Mouse (Mus musculus) ES-Bruce4 (cell line): ENCODE measurements around the gene Ubac2. TPM values are rescaled to one million over a fixed set of nuclear protein-coding genes. Genes with fewer than 3 reads are reported as not detected.

Experiments
- H3K27ac ChIP-seq: 2 replicates; pipeline ENCODE4 v1.5.1; 2012; ENCODE audit warnings: low read length, inconsistent platforms; ENCODE audit not compliant: insufficient read depth
- H3K27me3 ChIP-seq: 2 replicates; pipeline ENCODE4 v1.6.1; 2012; ENCODE audit warnings: mild to moderate bottlenecking, low read length, inconsistent platforms; ENCODE audit not compliant: control insufficient read depth, poor library complexity, insufficient read depth, severe bottlenecking
- H3K36me3 ChIP-seq: 2 replicates; pipeline ENCODE4 v1.6.1; 2012; ENCODE audit warnings: inconsistent platforms, mild to moderate bottlenecking, low read length, moderate library complexity; ENCODE audit not compliant: control insufficient read depth, poor library complexity, insufficient read depth, severe bottlenecking
- H3K4me1 ChIP-seq: one replicate; pipeline ENCODE4 v1.8.1; 2011; ENCODE audit warnings: low read length; ENCODE audit not compliant: control insufficient read depth, insufficient read depth
- H3K4me3 ChIP-seq: 2 replicates; pipeline ENCODE4 v1.5.1; 2011; ENCODE audit warnings: low read depth, mild to moderate bottlenecking, low read length
- H3K9ac ChIP-seq: 2 replicates; pipeline ENCODE4 v1.6.1; 2012; ENCODE audit warnings: low read depth, mild to moderate bottlenecking, inconsistent platforms; ENCODE audit not compliant: poor library complexity, severe bottlenecking
- H3K9me3 ChIP-seq: replicated peaks from 2 replicates; pipeline ENCODE4 v1.6.1; 2012; ENCODE audit warnings: mild to moderate bottlenecking, low read length, inconsistent platforms; ENCODE audit not compliant: control insufficient read depth, poor library complexity, insufficient read depth, severe bottlenecking
- CTCF ChIP-seq: IDR thresholded peaks from one replicate; pipeline ENCODE4 v1.8.1; 2011; ENCODE audit warnings: low read depth, low read length
- EP300 ChIP-seq: IDR thresholded peaks from 2 replicates; pipeline ENCODE4 v1.6.1; 2011; ENCODE audit warnings: low read depth, low read length; ENCODE audit not compliant: insufficient read depth
- POLR2A ChIP-seq: IDR thresholded peaks from one replicate; pipeline ENCODE4 v1.8.1; 2011; ENCODE audit warnings: low read length; ENCODE audit not compliant: insufficient read depth
- polyA plus RNA-seq: library from polyadenylated mRNA; stranded (reverse); fragments of >200 nt; gene quantifications from 2 replicates; pipeline ENCODE4 v1.2.4, GENCODE M21; 2011; ENCODE audit warnings: low read depth; ENCODE audit not compliant: missing spikeins, insufficient read depth, insufficient read length

Gene Ubac2
- polyA plus RNA-seq, 1 experiment = 42.2 TPM

GRCm38 (mm10) chr14:122042142-122042694, 163.8 kb downstream of the Ubac2 start:
- Histone ChIP-seq H3K4me1 (no peaks in the 10 kb centered on the region), H3K36me3 (no peaks in the 10 kb centered on the region), H3K9me3 (0 out of 2 replicates have a peak, but pooled peaks cover 7% of the 10 kb centered on the region), H3K4me3 (no peak overlapping the region), H3K27me3 (no peaks in the 10 kb centered on the region), H3K9ac (no peak overlapping the region), H3K27ac (no peak overlapping the region)
- TF ChIP-seq POLR2A (no peak), EP300 (no peak), CTCF (no peak)

- TF ChIP-seq CTCF = no peak
- no peak for TF ChIP-seq EP300
- TF ChIP-seq POLR2A = no peak
- H3K27ac ChIP-seq = no peak overlapping the region
- H3K9ac ChIP-seq = no peak overlapping the region
- no peak overlapping the region for H3K4me3 ChIP-seq
- H3K9me3 ChIP-seq = 0 out of 2 replicates have a peak, but pooled peaks cover 7% of the 10 kb centered on the region
- no peaks in the 10 kb centered on the region for H3K27me3 ChIP-seq
- H3K4me1 ChIP-seq = no peaks in the 10 kb centered on the region
- H3K36me3 ChIP-seq = no peaks in the 10 kb centered on the region
Measured at GRCm38 (mm10) chr14:122047784-122048183, 169.4 kb downstream of the Ubac2 start.

- Histone ChIP-seq H3K27me3 (no peaks in the 10 kb centered on the region), H3K9ac (no peak overlapping the region), H3K36me3 (no peaks in the 10 kb centered on the region), H3K4me1 (no peaks in the 10 kb centered on the region), H3K4me3 (no peak overlapping the region), H3K9me3 (0 out of 2 replicates have a peak, but pooled peaks cover 7% of the 10 kb centered on the region), H3K27ac (no peak overlapping the region)
- TF ChIP-seq CTCF = no peak
- TF ChIP-seq POLR2A = no peak
- no peak for TF ChIP-seq EP300
Measured at GRCm38 (mm10) chr14:122048816-122049215, 170.4 kb downstream of the Ubac2 start.

- no peaks in the 10 kb centered on the region for H3K4me1 ChIP-seq
- H3K27me3 ChIP-seq = no peaks in the 10 kb centered on the region
- no peaks in the 10 kb centered on the region for H3K36me3 ChIP-seq
- H3K4me3 ChIP-seq = no peak overlapping the region
- TF ChIP-seq CTCF (no peak), POLR2A (no peak), EP300 (no peak)
- no peak overlapping the region for H3K27ac ChIP-seq
- no peaks in the 10 kb centered on the region for H3K9me3 ChIP-seq
- no peak overlapping the region for H3K9ac ChIP-seq
Measured at GRCm38 (mm10) chr14:122052896-122053635, 174.6 kb downstream of the Ubac2 start.

GRCm38 (mm10) chr14:122056871-122057270, 178.5 kb downstream of the Ubac2 start:
- no peak overlapping the region for H3K9ac ChIP-seq
- H3K9me3 ChIP-seq = no peaks in the 10 kb centered on the region
- H3K4me3 ChIP-seq = no peak overlapping the region
- no peaks in the 10 kb centered on the region for H3K27me3 ChIP-seq
- no peaks in the 10 kb centered on the region for H3K4me1 ChIP-seq
- no peak for TF ChIP-seq POLR2A
- no peak for TF ChIP-seq EP300
- TF ChIP-seq CTCF = no peak
- H3K27ac ChIP-seq = no peak overlapping the region
- H3K36me3 ChIP-seq = no peaks in the 10 kb centered on the region

- no peaks in the 10 kb centered on the region for H3K9me3 ChIP-seq
- TF ChIP-seq CTCF = no peak
- no peak for TF ChIP-seq EP300
Measured at GRCm38 (mm10) chr14:122057941-122058346, 179.5 kb downstream of the Ubac2 start.

More at GRCm38 (mm10) chr14:122057941-122058346, 179.5 kb downstream of the Ubac2 start:
- H3K36me3 ChIP-seq = no peaks in the 10 kb centered on the region
- H3K4me3 ChIP-seq = no peak overlapping the region
- no peak overlapping the region for H3K27ac ChIP-seq
- H3K4me1 ChIP-seq = no peaks in the 10 kb centered on the region
- no peak overlapping the region for H3K9ac ChIP-seq
- no peaks in the 10 kb centered on the region for H3K27me3 ChIP-seq
